Mouse (Mus musculus) limb, embryonic 11.5 days (tissue): ENCODE results near the gene Mtrf1l. TPM values are rescaled to one million over a fixed set of nuclear protein-coding genes. Genes with fewer than 3 reads are reported as not detected.
A peak's percentile ranks its signal among the peaks of the same experiment; 100 is the strongest.

Source experiments
- ATAC-seq: fragments of 200-750 bp; cut with Nextera tagmentation; 2 replicates; pipeline ENCODE4 v1.8.0; 2017; ENCODE audit warnings: low read depth; ENCODE audit not compliant: insufficient number of reproducible peaks, low FRiP score, low TSS enrichment
- DNase-seq: peaks from one replicate; pipeline ENCODE4 v3.0.0-alpha.2; 2015; ENCODE audit warnings: low spot score
- H3K27ac ChIP-seq: fragments of 300-500 bp; sonication (generic); replicated peaks from 2 replicates; pipeline ENCODE4 v1.5.1; 2014; ENCODE audit warnings: low read depth, mild to moderate bottlenecking, low read length
- H3K27me3 ChIP-seq: fragments of 300-500 bp; sonication (generic); 2 replicates; pipeline ENCODE4 v1.6.1; 2014; ENCODE audit warnings: mild to moderate bottlenecking, low read length, mixed read lengths; ENCODE audit not compliant: control insufficient read depth, insufficient read depth
- H3K36me3 ChIP-seq: fragments of 300-500 bp; sonication (generic); 2 replicates; pipeline ENCODE4 v1.6.1; 2014; ENCODE audit warnings: mild to moderate bottlenecking, low read length, moderate library complexity, mixed read lengths; ENCODE audit not compliant: control insufficient read depth, insufficient read depth
- H3K4me1 ChIP-seq: fragments of 300-500 bp; sonication (generic); 2 replicates; pipeline ENCODE4 v1.6.1; 2014; ENCODE audit warnings: low read length, mixed read lengths; ENCODE audit not compliant: control insufficient read depth, insufficient read depth
- H3K4me2 ChIP-seq: fragments of 300-500 bp; sonication (generic); 2 replicates; pipeline ENCODE4 v1.6.1; 2014; ENCODE audit warnings: low read depth, mild to moderate bottlenecking, moderate library complexity; ENCODE audit not compliant: severe bottlenecking
- H3K4me3 ChIP-seq: fragments of 300-500 bp; sonication (generic); 2 replicates; pipeline ENCODE4 v1.5.1; 2014; ENCODE audit warnings: low read depth, low read length
- H3K9ac ChIP-seq: fragments of 300-500 bp; sonication (generic); 2 replicates; pipeline ENCODE4 v1.6.1; 2014; ENCODE audit warnings: mild to moderate bottlenecking, low read length
- H3K9me3 ChIP-seq: fragments of 300-500 bp; sonication (generic); 2 replicates; pipeline ENCODE4 v1.6.1; 2016; ENCODE audit warnings: low read length; ENCODE audit not compliant: control insufficient read depth
- WGBS: fragments of 180-500 bp; shearing (Covaris S2); extraction: QIAGEN DNeasy Blood & Tissue Kit; methylation state at CpG from one replicate; pipeline ENCODE4 v1.1.7; 2014; 5-methylcytosine and 5-hydroxymethylcytosine counted together
- polyA plus RNA-seq: library from polyadenylated mRNA; unstranded; fragments of >200 nt; fragmentation: Nextera tagmentation; extraction: Ambion mirVana; gene quantifications from 2 replicates; pipeline ENCODE4 v1.2.1, GENCODE M21; 2014

Mtrf1l gene
- polyA plus RNA-seq, 1 experiment from 2014 or later, result 16.4 TPM

DNA sequence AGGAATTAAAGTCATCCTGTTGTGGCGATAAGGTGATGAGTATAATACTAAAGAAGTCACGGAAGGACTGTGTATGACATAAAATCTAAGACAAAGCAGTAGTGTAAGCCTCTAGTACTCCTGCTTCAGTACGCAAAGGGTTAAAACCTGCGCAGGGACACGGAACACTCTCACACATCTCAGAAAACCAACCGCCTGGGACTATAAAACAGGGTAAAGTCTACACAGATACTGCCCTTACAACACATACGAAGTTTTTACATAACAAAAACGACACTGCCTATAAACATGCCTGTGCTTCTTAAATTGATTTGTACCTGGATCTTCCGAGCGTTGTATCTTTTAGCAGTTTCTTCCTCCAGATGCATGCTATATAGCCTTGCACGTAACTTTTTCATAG, 10.0 kb downstream of the Mtrf1l start:
- Histone ChIP-seq H3K4me3 (no peak overlapping the region), H3K4me1 (no peaks in the 10 kb centered on the region), H3K27ac (no peak overlapping the region), H3K36me3 (peaks cover 17% of the 10 kb centered on the region), H3K9me3 (no peaks in the 10 kb centered on the region; the same call in 1 of the 2 replicates), H3K4me2 (no peak overlapping the region), H3K27me3 (no peaks in the 10 kb centered on the region), H3K9ac (no peak overlapping the region)
- ATAC-seq (no peak), DNase-seq (no peak)
- WGBS, result 93% methylated on average over 11 of the region's 11 CpGs

GRCm38 (mm10) chr10:5807683-5808082, 16.0 kb downstream of the Mtrf1l start:
- H3K9ac ChIP-seq, result no peak overlapping the region
- H3K4me1 ChIP-seq, result 0 out of 2 replicates have a peak, but pooled peaks cover 5% of the 10 kb centered on the region
- no peak overlapping the region for H3K4me2 ChIP-seq
- H3K4me3 ChIP-seq, result no peak overlapping the region
- DNase-seq (no peak), ATAC-seq (no peak)
- WGBS, result 83% methylated on average over 2 of the region's 2 CpGs
- H3K27ac ChIP-seq, result no peak overlapping the region
- no peaks in the 10 kb centered on the region for H3K27me3 ChIP-seq
- peaks cover 3% of the 10 kb centered on the region; the same call in 1 of the 2 replicates for H3K36me3 ChIP-seq
- no peaks in the 10 kb centered on the region for H3K9me3 ChIP-seq

DNA sequence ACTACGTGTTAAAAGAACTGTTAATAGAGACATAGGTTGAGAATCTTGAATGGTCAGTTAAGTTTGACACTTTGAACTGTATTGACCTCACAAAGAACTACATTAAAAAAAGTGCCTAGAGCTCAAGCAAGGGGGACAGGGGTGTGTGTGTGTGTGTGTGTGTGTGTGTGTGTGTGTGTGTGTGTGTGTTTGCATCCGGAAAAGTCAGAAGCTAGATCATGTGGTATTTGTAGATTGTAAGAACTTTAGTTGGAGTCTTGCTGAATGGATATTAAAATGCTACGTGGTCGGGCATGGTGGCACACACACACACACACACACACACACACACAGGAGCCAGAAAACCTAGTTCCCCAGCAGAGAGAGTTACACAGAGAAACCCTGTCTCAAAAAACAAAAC, 16.7 kb downstream of the Mtrf1l start:
- Histone ChIP-seq H3K4me2 (no peak overlapping the region), H3K27me3 (no peaks in the 10 kb centered on the region), H3K4me1 (0 out of 2 replicates have a peak, but pooled peaks cover 7% of the 10 kb centered on the region), H3K4me3 (no peak overlapping the region), H3K9me3 (no peaks in the 10 kb centered on the region), H3K36me3 (peaks cover 6% of the 10 kb centered on the region; the same call in 1 of the 2 replicates), H3K9ac (no peak overlapping the region), H3K27ac (no peak overlapping the region)
- DNase-seq (no peak), ATAC-seq (no peak)
- WGBS, result 80% methylated on average over 4 of the region's 4 CpGs

DNA sequence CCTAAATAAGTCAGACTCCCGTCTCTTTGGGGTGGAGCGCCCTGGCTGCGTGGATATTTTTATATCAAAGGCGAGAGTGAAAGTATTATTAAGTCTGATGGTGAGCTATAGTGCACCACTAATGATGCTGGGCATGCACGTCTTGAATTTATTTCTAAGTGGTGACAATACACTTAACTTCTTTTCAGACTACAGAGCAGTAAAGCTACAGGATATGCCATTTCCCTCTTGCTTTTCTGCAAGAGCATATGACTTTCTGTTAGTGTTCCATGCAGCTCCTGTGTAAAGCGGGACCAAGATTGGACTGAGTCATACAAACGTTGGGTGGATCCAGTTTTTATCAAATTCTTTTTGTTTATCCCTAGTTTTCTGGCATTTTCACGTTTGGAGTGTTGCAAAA, 17.3 kb downstream of the Mtrf1l start:
- Histone ChIP-seq H3K9ac (peak overlapping the region; percentile 47), H3K9me3 (no peaks in the 10 kb centered on the region), H3K4me1 (0 out of 2 replicates have a peak, but pooled peaks cover 7% of the 10 kb centered on the region), H3K27me3 (no peaks in the 10 kb centered on the region), H3K27ac (peak overlapping the region; percentile 55; the same call in 1 of the 2 replicates), H3K4me2 (peak overlapping the region; percentile 39), H3K36me3 (peaks cover 9% of the 10 kb centered on the region; the same call in 1 of the 2 replicates), H3K4me3 (peak overlapping the region; percentile 75)
- no peak for DNase-seq
- WGBS, result 23% methylated on average over 8 of the region's 8 CpGs
- ATAC-seq, result peak; percentile 6; the same call in 1 of the 2 replicates

DNA sequence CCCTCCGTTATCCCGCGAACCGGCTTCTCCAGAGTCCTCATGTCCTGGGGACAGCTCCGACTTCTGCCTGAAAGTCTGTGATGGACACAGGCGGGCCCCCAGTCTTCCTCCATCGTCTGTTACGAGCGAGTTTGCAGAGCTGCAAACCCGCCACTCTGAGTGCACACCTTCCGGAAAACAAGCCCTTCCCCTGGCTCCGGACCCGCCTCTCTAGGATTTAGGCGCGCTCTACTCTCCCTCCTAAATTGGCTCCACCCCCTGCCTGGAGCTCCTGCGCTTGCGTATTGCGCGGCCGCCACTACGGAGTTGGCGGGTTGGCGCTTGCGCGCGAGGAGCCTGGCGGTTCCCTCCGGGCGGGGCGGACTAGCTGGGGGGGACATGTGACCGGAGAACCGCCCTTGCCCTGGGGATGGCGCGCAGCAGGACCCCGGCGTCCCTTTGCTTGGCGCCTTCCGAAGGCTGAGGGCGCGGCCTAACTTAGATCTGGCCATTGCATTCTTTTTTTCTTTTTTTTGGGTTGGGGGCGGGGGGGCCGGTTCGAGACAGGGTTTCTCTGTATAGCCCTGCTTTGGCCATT, 17.9 kb downstream of the Mtrf1l start:
- H3K36me3 ChIP-seq, result peaks cover 13% of the 10 kb centered on the region; the same call in 1 of the 2 replicates
- H3K27me3 ChIP-seq, result no peaks in the 10 kb centered on the region
- no peaks in the 10 kb centered on the region for H3K9me3 ChIP-seq
- peak overlapping the region; percentile 75 for H3K4me3 ChIP-seq
- H3K4me1 ChIP-seq, result 0 out of 2 replicates have a peak, but pooled peaks cover 7% of the 10 kb centered on the region
- H3K4me2 ChIP-seq, result peak overlapping the region; percentile 39
- under 1% methylated on average over 43 of the region's 43 CpGs for WGBS
- H3K9ac ChIP-seq, result peak overlapping the region; percentile 72
- DNase-seq (peak; percentile 94), ATAC-seq (peak; percentile 94)
- H3K27ac ChIP-seq, result peak overlapping the region; percentile 70; the same call in 1 of the 2 replicates

- Histone ChIP-seq H3K9me3 (no peaks in the 10 kb centered on the region), H3K4me2 (peak within 1 kb of the TSS; percentile 67), H3K27ac (peak within 1 kb of the TSS; percentile 81), H3K36me3 (peaks cover 18% of the 10 kb centered on the region; the same call in 1 of the 2 replicates), H3K27me3 (no peaks in the 10 kb centered on the region), H3K4me3 (peak within 1 kb of the TSS; percentile 75), H3K9ac (peak within 1 kb of the TSS; percentile 72), H3K4me1 (0 out of 2 replicates have a peak, but pooled peaks cover 7% of the 10 kb centered on the region)
- DNase-seq, result peak; percentile 96
- WGBS, result 0% methylated on average over 41 of the region's 42 CpGs
- ATAC-seq, result peak; percentile 95
Measured at GRCm38 (mm10) chr10:5805243-5805730, 18.4 kb downstream of the Mtrf1l start, which contains the start of gene Fbxo5. Fbxo5 (minus strand) TSS chr10:5805600.

- 0% methylated on average over 24 of the region's 24 CpGs for WGBS
- Histone ChIP-seq H3K36me3 (peaks cover 24% of the 10 kb centered on the region; the same call in 1 of the 2 replicates), H3K9ac (peak overlapping the region; percentile 72), H3K4me2 (peak overlapping the region; percentile 67), H3K9me3 (no peaks in the 10 kb centered on the region), H3K4me3 (peak overlapping the region; percentile 75), H3K27me3 (no peaks in the 10 kb centered on the region), H3K27ac (peak overlapping the region; percentile 81), H3K4me1 (0 out of 2 replicates have a peak, but pooled peaks cover 7% of the 10 kb centered on the region)
- DNase-seq, result peak; percentile 64
- peak; percentile 60 for ATAC-seq
Measured at GRCm38 (mm10) chr10:5804691-5805156, 19.0 kb downstream of the Mtrf1l start.

DNA sequence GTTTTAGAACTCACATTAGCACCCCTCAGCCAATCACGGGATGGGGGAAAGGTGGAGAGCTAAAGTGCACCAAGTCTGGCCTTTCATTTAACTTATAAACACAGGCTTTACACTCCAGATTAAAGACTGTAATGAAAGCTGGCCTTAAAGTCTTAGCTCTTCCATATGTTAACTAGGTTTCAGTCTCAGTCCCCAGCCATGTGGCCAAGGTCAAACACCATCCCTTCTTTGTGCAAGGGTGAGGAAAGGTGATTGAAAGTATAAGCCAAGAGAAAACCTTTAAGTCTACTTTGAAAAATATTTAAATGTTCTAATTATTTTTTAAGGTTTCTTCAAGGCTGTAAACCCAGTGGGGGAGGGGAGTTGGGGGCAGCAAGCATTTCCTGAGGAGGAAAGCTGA, 20.0 kb downstream of the Mtrf1l start:
- H3K9ac ChIP-seq, result peak overlapping the region; percentile 50; the same call in 1 of the 2 replicates
- peak overlapping the region; percentile 56 for H3K4me2 ChIP-seq
- WGBS, result 3% methylated on average over 1 of the region's 1 CpGs
- no peaks in the 10 kb centered on the region for H3K27me3 ChIP-seq
- H3K4me1 ChIP-seq, result 0 out of 2 replicates have a peak, but pooled peaks cover 7% of the 10 kb centered on the region
- H3K4me3 ChIP-seq, result peak overlapping the region; percentile 75
- DNase-seq (peak; percentile 34), ATAC-seq (no peak)
- H3K36me3 ChIP-seq, result peaks cover 25% of the 10 kb centered on the region; the same call in 1 of the 2 replicates
- no peak overlapping the region for H3K27ac ChIP-seq
- H3K9me3 ChIP-seq, result no peaks in the 10 kb centered on the region
